Mouse (Mus musculus) hindbrain, embryonic 11.5 days (tissue): ENCODE data around the gene Shisa3. TPM values are rescaled to one million over a fixed set of nuclear protein-coding genes. Genes with fewer than 3 reads are reported as not detected.
A peak's percentile ranks its signal among the peaks of the same experiment; 100 is the strongest.

Experiments
- ATAC-seq: fragments of 200-750 bp; cut with Nextera tagmentation; 2 replicates; pipeline ENCODE4 v1.8.0; 2017; ENCODE audit warnings: mild to moderate bottlenecking, moderate TSS enrichment, moderate library complexity; ENCODE audit not compliant: low FRiP score
- DNase-seq: peaks from one replicate; pipeline ENCODE4 v3.0.0-alpha.2; 2015; ENCODE audit warnings: low spot score
- H3K27ac ChIP-seq: fragments of 300-500 bp; sonication (generic); 2 replicates; pipeline ENCODE4 v1.5.1; 2014; ENCODE audit warnings: mild to moderate bottlenecking, low read depth, low read length
- H3K27me3 ChIP-seq: fragments of 300-500 bp; sonication (generic); 2 replicates; pipeline ENCODE4 v1.6.1; 2014; ENCODE audit warnings: mild to moderate bottlenecking, low read length, moderate library complexity, mixed read lengths; ENCODE audit not compliant: control insufficient read depth, insufficient read depth
- H3K36me3 ChIP-seq: fragments of 300-500 bp; sonication (generic); 2 replicates; pipeline ENCODE4 v1.6.1; 2014; ENCODE audit warnings: mild to moderate bottlenecking, low read length, moderate library complexity, mixed read lengths; ENCODE audit not compliant: control insufficient read depth, insufficient read depth
- H3K4me1 ChIP-seq: fragments of 300-500 bp; sonication (generic); replicated peaks from 2 replicates; pipeline ENCODE4 v1.6.1; 2014; ENCODE audit warnings: low read length, mixed read lengths; ENCODE audit not compliant: control insufficient read depth, insufficient read depth
- H3K4me2 ChIP-seq: fragments of 300-500 bp; sonication (generic); replicated peaks from 2 replicates; pipeline ENCODE4 v1.6.1; 2014; ENCODE audit warnings: mild to moderate bottlenecking, low read depth, low read length
- H3K4me3 ChIP-seq: fragments of 300-500 bp; sonication (generic); 2 replicates; pipeline ENCODE4 v1.5.1; 2014; ENCODE audit warnings: low read depth, low read length
- H3K9ac ChIP-seq: fragments of 300-500 bp; sonication (generic); 2 replicates; pipeline ENCODE4 v1.6.1; 2014; ENCODE audit warnings: low read depth, low read length
- H3K9me3 ChIP-seq: fragments of 300-500 bp; sonication (generic); 2 replicates; pipeline ENCODE4 v1.6.1; 2016; ENCODE audit warnings: low read length; ENCODE audit not compliant: control insufficient read depth
- WGBS: fragments of 180-500 bp; shearing (Covaris S2); extraction: QIAGEN DNeasy Blood & Tissue Kit; methylation state at CpG from one replicate; pipeline ENCODE4 v1.1.7; 2014; 5-methylcytosine and 5-hydroxymethylcytosine counted together
- polyA plus RNA-seq: library from polyadenylated mRNA; unstranded; fragments of >200 nt; fragmentation: Nextera tagmentation; extraction: Ambion mirVana; gene quantifications from 2 replicates; pipeline ENCODE4 v1.2.1, GENCODE M21; 2014

Gene Shisa3
- polyA plus RNA-seq, 1 experiment from 2014 or later, result 5.1 TPM

DNA sequence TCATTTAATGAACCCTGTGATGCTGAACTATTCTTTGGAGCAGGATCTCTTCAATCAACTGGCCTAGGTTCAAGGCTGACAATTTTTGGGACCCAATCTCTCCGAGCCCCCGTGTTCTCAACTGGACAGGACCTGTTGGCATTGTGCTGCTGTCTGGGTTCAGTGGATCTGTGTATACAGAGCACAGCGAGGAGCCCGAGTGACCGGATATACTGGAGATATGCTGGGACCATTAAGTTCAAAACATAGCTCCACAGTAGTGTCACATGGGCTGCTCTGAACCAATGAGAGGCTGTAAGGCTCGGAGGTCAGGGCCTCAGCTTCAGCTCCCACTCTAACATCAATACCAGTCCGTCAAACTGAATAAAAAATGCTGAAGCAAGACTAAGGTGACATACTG, 21.8 kb downstream of the Shisa3 start:
- H3K27ac ChIP-seq, result no peak overlapping the region
- no peaks in the 10 kb centered on the region for H3K9me3 ChIP-seq
- no peaks in the 10 kb centered on the region for H3K36me3 ChIP-seq
- H3K4me1 ChIP-seq, result peaks cover 3% of the 10 kb centered on the region; the same call in 1 of the 2 replicates
- DNase-seq (no peak), ATAC-seq (no peak)
- 75% methylated on average over 7 of the region's 7 CpGs for WGBS
- H3K4me2 ChIP-seq, result no peak overlapping the region
- no peak overlapping the region for H3K4me3 ChIP-seq
- no peak overlapping the region for H3K9ac ChIP-seq
- no peaks in the 10 kb centered on the region for H3K27me3 ChIP-seq

DNA sequence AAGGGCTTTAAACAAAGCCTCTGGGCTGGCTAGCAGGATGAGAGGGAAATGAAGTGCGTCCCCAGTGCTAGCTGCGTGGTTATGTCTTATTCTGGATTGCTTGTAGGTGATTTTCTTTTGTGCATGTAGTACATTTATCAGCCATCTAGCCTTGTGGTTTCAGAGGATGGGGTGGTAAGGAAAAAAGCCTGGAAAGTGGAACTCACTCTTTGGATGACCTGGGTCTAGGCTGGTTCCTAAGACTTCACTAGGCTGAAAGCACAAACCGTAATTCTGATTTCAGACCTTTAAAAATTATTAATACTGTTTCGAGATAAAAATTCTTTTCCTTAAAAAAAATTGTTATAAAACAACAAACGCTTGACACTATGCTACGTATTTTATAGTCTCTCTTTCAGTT, 22.2 kb downstream of the Shisa3 start:
- WGBS, result 84% methylated on average over 6 of the region's 6 CpGs
- ATAC-seq (no peak), DNase-seq (peak; percentile 27)
- no peak overlapping the region for H3K27ac ChIP-seq
- no peaks in the 10 kb centered on the region for H3K27me3 ChIP-seq
- H3K4me1 ChIP-seq, result peaks cover 3% of the 10 kb centered on the region; the same call in 1 of the 2 replicates
- H3K4me3 ChIP-seq, result no peak overlapping the region
- no peak overlapping the region for H3K4me2 ChIP-seq
- H3K9ac ChIP-seq, result no peak overlapping the region
- H3K9me3 ChIP-seq, result no peaks in the 10 kb centered on the region
- H3K36me3 ChIP-seq, result no peaks in the 10 kb centered on the region

DNA sequence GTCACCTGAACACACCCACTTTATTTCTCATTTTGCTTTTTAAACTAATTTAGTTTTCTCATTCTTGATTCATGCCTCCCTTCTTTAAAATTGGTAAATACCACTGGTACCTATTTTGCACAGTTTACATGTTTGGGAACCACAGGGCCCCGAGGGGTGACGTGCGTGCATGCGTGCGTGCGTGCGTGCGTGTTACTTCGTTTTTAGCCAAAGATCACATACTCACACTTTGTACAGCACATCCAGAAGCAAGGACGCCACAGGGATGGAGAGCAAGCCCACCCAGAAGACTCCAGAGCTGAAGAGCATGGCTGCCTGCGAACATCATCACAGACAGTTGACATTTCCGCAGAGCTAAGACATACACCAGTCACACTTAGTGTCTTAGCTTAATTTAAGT, 23.6 kb downstream of the Shisa3 start:
- H3K4me1 ChIP-seq, result peaks cover 3% of the 10 kb centered on the region; the same call in 1 of the 2 replicates
- no peak for DNase-seq
- no peak overlapping the region for H3K4me3 ChIP-seq
- H3K9ac ChIP-seq, result no peak overlapping the region
- 95% methylated on average over 12 of the region's 12 CpGs for WGBS
- H3K27ac ChIP-seq, result no peak overlapping the region
- H3K27me3 ChIP-seq, result no peaks in the 10 kb centered on the region
- H3K36me3 ChIP-seq, result no peaks in the 10 kb centered on the region
- H3K9me3 ChIP-seq, result no peaks in the 10 kb centered on the region
- no peak overlapping the region for H3K4me2 ChIP-seq
- ATAC-seq, result no peak

DNA sequence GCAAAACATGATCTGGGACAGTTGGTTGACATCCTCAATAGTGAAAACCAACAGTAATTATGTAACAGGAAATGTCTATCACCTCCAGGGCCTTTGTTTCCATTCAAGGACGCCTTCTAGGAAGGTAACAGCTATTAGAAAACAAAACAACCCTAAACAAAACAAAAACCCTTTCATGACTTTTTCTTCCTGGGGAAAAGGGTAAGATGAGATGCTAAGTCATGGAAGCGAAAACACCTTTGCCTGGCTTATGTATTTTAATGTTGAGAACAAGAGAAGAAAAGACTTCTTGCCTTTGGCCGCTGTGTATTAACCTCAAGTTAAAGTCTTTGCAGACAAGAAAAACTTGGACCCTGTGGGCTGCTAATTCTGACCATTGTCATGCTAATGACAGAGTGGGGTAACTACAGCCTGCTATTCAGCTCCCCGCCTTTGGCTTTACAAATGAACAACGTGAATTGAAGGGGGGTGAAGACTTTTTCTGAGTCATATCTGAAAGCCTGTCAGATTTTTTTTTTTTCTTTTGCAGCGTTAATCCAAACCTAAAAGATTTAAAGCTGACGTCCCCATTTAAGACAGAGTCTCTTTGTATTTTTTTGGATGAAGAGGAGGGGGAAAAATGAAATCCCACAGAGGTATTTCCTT, 25.6 kb downstream of the Shisa3 start:
- Histone ChIP-seq H3K36me3 (no peaks in the 10 kb centered on the region), H3K4me2 (peak overlapping the region; percentile 12; the same call in 1 of the 2 replicates), H3K27ac (peak overlapping the region; percentile 8), H3K9ac (no peak overlapping the region), H3K27me3 (no peaks in the 10 kb centered on the region), H3K9me3 (no peaks in the 10 kb centered on the region), H3K4me3 (no peak overlapping the region), H3K4me1 (peaks cover 3% of the 10 kb centered on the region; the same call in 1 of the 2 replicates)
- DNase-seq (peak; percentile 58), ATAC-seq (peak; percentile 81)
- 7% methylated on average over 7 of the region's 7 CpGs for WGBS

DNA sequence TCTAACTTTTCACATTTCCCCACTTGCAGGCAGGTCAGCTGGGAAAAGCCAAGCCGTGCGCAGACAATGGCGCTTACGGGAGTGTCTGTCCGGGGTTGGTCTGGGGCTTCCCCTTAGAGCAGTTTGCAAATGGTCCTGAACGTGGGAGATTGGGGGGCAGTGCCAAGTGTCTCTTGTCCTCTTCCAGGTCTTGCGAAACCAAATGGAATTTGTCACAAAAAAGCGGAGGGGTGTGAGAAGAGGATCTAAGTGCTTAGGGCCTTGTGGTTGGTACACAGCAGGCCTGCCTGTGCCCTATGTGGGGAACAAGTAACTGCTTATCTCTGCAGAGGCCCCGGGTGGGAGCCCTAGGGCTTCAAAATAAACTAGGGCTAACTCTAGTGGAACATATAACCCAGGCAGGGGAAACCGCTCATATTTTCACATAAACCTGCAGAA, 26.2 kb downstream of the Shisa3 start:
- no peak overlapping the region for H3K4me3 ChIP-seq
- DNase-seq (peak; percentile 62), ATAC-seq (peak; percentile 75)
- peaks cover 3% of the 10 kb centered on the region; the same call in 1 of the 2 replicates for H3K4me1 ChIP-seq
- H3K27ac ChIP-seq, result peak overlapping the region; percentile 8
- H3K4me2 ChIP-seq, result peak overlapping the region; percentile 12; the same call in 1 of the 2 replicates
- no peaks in the 10 kb centered on the region for H3K9me3 ChIP-seq
- 5% methylated on average over 10 of the region's 10 CpGs for whole genome bisulfite sequencing
- H3K27me3 ChIP-seq, result no peaks in the 10 kb centered on the region
- H3K36me3 ChIP-seq, result no peaks in the 10 kb centered on the region
- H3K9ac ChIP-seq, result no peak overlapping the region

DNA sequence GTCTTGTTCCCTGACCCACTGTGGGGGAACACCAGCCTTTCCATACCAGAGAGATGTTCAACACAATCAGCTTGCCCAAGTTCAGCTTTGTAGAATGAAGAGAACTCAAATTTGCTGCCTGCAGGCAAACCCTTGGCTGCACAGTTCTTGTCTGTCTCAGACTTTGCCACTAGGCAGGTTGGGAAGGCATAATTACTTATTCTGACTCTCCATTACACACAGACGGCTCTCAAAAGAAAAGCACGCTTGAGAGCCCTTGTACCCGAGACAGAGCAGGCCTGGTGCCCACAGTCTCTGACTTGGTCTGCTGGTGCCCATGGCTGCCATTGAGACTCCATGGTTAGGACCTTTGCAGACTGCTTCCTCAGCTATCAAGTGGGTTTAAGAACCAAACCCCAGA, 26.7 kb downstream of the Shisa3 start:
- peak; percentile 64 for ATAC-seq

DNA sequence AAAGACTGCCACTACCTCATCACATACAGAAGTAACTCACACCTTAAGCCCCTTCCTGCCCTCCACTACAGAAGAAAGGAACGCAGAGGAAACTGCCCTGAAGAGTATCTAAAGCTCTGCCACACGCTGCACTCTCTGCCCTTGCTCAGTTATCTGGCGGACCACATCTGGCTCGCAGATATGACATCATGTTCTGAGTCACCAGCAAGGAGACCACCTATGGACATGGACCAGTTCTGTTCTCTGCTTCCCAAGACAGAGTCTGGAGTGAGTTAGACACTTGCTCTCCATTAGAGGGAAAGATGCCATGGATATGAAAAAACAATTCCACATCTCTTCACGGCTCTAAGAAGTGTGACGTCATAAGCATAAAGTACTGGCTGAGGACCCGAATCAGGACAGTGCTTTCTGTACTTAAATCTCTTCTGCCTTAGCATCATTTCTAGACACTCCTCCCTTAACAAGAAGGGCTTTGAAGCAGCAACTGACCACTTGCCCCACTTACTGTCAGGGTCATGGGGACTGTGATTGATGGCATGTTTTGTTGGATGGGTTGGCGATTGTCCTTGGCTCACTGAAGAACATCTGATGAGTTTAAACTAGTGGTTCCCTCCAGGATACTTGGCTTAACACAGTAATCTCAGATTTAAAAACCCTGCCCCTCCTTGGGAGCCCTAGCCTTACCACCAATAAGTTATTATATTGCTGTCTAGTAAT, 33.1 kb downstream of the Shisa3 start:
- no peak overlapping the region for H3K9ac ChIP-seq
- DNase-seq (no peak), ATAC-seq (no peak)
- H3K4me3 ChIP-seq, result no peak overlapping the region
- no peak overlapping the region for H3K4me2 ChIP-seq
- H3K36me3 ChIP-seq, result no peaks in the 10 kb centered on the region
- WGBS, result 67% methylated on average over 8 of the region's 8 CpGs
- no peak overlapping the region for H3K27ac ChIP-seq
- H3K27me3 ChIP-seq, result no peaks in the 10 kb centered on the region; the same call in 1 of the 2 replicates
- H3K4me1 ChIP-seq, result no peaks in the 10 kb centered on the region
- no peaks in the 10 kb centered on the region for H3K9me3 ChIP-seq

More for the DNA sequence above, 26.7 kb downstream of the Shisa3 start:
- H3K36me3 ChIP-seq, result no peaks in the 10 kb centered on the region
- no peaks in the 10 kb centered on the region for H3K27me3 ChIP-seq
- no peak overlapping the region for H3K9ac ChIP-seq
- H3K4me3 ChIP-seq, result no peak overlapping the region
- H3K4me2 ChIP-seq, result no peak overlapping the region
- H3K27ac ChIP-seq, result peak overlapping the region; percentile 8
- WGBS, result 21% methylated on average over 3 of the region's 3 CpGs
- H3K9me3 ChIP-seq, result no peaks in the 10 kb centered on the region
- DNase-seq, result peak; percentile 34
- peaks cover 3% of the 10 kb centered on the region; the same call in 1 of the 2 replicates for H3K4me1 ChIP-seq

DNA sequence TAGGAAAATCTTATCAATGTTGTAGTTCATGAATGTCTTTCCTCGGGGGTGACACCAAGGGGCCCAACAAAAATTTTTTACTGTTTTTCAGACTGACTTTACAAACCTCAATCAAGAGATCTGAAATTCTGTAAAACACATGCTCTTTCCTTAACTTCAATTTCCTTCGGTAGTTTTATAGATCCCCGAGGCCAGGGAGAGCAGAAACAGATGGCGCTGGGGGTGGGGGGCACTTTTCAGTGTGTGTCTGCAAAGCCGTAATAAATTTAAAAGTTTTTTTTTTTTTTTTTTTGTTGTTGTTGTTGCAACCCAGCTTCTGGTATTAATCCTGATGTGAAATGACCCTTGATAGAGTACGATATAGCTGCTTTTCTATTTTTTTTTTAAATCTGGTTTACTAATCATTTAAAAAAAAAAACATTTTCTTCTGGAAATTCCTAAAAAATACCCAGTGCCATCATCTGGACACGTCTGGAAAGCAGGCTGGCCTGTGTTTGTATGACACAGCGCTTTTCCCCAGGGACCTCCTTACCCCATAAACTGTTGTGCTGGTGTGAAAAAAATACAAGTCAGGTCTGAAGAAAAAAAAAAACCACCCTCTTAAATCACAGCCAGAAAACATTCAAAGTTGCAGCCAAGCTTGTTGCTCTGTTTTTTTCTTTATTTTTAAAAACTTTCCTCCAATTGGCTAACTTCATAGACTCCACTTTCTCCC, 33.9 kb downstream of the Shisa3 start:
- DNase-seq (peak; percentile 15), ATAC-seq (no peak)
- no peak overlapping the region for H3K4me2 ChIP-seq
- H3K9me3 ChIP-seq, result no peaks in the 10 kb centered on the region
- 61% methylated on average over 8 of the region's 8 CpGs for WGBS
- no peaks in the 10 kb centered on the region; the same call in 1 of the 2 replicates for H3K27me3 ChIP-seq
- H3K4me3 ChIP-seq, result no peak overlapping the region
- H3K36me3 ChIP-seq, result no peaks in the 10 kb centered on the region
- no peaks in the 10 kb centered on the region for H3K4me1 ChIP-seq
- H3K9ac ChIP-seq, result no peak overlapping the region
- H3K27ac ChIP-seq, result no peak overlapping the region
